Comparison of ENCODE assay signal across 10 mouse cellular contexts in genomic region chr3:88503881-88504746, GRCm38 (mm10). TPM values are rescaled to one million over a fixed set of nuclear protein-coding genes. Genes with fewer than 3 reads are reported as not detected.
DNase-seq lines count a peak whose midpoint lies in the region; ATAC-seq and TF ChIP-seq lines count a peak whose summit lies in the region.
"Had no signal": no experiment of that assay in that cellular context is flagged by ENCODE, and none has a peak within 500 bp of the region (broad histone marks: within the 10 kb centered on the region; RNA-seq: fewer than 3 reads in every experiment).

No protein-coding gene starts in this region.

- no peaks in the 10 kb centered on the region for H3K27me3 ChIP-seq in hindbrain, embryonic 15.5 days
- no peaks in the 10 kb centered on the region for H3K27me3 ChIP-seq in hindbrain, postnatal 0 days (ENCODE audit: insufficient read depth, low read length)
- peaks cover 14% of the 10 kb centered on the region for H3K27me3 ChIP-seq in E14TG2a.4 (ENCODE audit: insufficient read depth, low read length)
- no peaks in the 10 kb centered on the region for H3K27me3 ChIP-seq in embryonic facial prominence, embryonic 12.5 days
- H3K27me3 ChIP-seq in limb, embryonic 15.5 days = no peaks in the 10 kb centered on the region

- no peak overlapping the region for H3K9ac ChIP-seq in hindbrain, embryonic 15.5 days
- no peak overlapping the region for H3K9ac ChIP-seq in hindbrain, postnatal 0 days (replicated peaks; ENCODE audit: low read length)
- H3K9ac ChIP-seq in embryonic facial prominence, embryonic 12.5 days = no peak overlapping the region
- H3K9ac ChIP-seq in limb, embryonic 15.5 days = no peak overlapping the region

- H3K36me3 ChIP-seq in hindbrain, embryonic 15.5 days = no peaks in the 10 kb centered on the region
- H3K36me3 ChIP-seq in hindbrain, postnatal 0 days (ENCODE audit: insufficient read depth, low read length) = no peaks in the 10 kb centered on the region
- peaks cover 11% of the 10 kb centered on the region for H3K36me3 ChIP-seq in E14TG2a.4 (ENCODE audit: insufficient read depth, low read length)
- no peaks in the 10 kb centered on the region for H3K36me3 ChIP-seq in embryonic facial prominence, embryonic 12.5 days
- peaks cover 8% of the 10 kb centered on the region for H3K36me3 ChIP-seq in limb, embryonic 15.5 days

- peak overlapping the region; percentile 85; the same call in 1 of the 2 replicates for H3K27ac ChIP-seq in hindbrain, embryonic 15.5 days (replicated peaks)
- H3K27ac ChIP-seq in hindbrain, postnatal 0 days = no peak overlapping the region
- peak overlapping the region; percentile 89 for H3K27ac ChIP-seq in embryonic facial prominence, embryonic 12.5 days
- peak overlapping the region; percentile 98 for H3K27ac ChIP-seq in limb, embryonic 15.5 days

- peaks cover 31% of the 10 kb centered on the region for H3K4me1 ChIP-seq in hindbrain, embryonic 15.5 days (replicated peaks)
- H3K4me1 ChIP-seq in hindbrain, postnatal 0 days (ENCODE audit: insufficient read depth, low read length) = peaks cover 17% of the 10 kb centered on the region
- H3K4me1 ChIP-seq in E14TG2a.4 (replicated peaks; ENCODE audit: low read depth, low read length) = peaks cover 96% of the 10 kb centered on the region
- peaks cover 44% of the 10 kb centered on the region for H3K4me1 ChIP-seq in embryonic facial prominence, embryonic 12.5 days
- peaks cover 65% of the 10 kb centered on the region for H3K4me1 ChIP-seq in limb, embryonic 15.5 days

- H3K4me2 ChIP-seq in hindbrain, embryonic 15.5 days = peak overlapping the region; percentile 98; the same call in 1 of the 2 replicates
- H3K4me2 ChIP-seq in hindbrain, postnatal 0 days (ENCODE audit: low read depth, low read length) = no peak overlapping the region
- H3K4me2 ChIP-seq in embryonic facial prominence, embryonic 12.5 days (replicated peaks) = peak overlapping the region; percentile 98; the same call in 1 of the 2 replicates
- peak overlapping the region; percentile 69 for H3K4me2 ChIP-seq in limb, embryonic 15.5 days

- no peak overlapping the region for H3K4me3 ChIP-seq in hindbrain, embryonic 15.5 days
- no peak overlapping the region for H3K4me3 ChIP-seq in hindbrain, postnatal 0 days (ENCODE audit: low read length)
- peak overlapping the region; percentile 85; the same call in 1 of the 2 replicates for H3K4me3 ChIP-seq in E14TG2a.4 (replicated peaks; ENCODE audit: low read length)
- no peak overlapping the region for H3K4me3 ChIP-seq in embryonic facial prominence, embryonic 12.5 days
- H3K4me3 ChIP-seq in limb, embryonic 15.5 days = peak overlapping the region; percentile 82

- DNase-seq in hindbrain, postnatal 0 days (ENCODE audit: low spot score) = no peak
- DNase-seq in embryo, embryonic 11 days = no peak
- DNase-seq in yolk sac, embryonic 10.5 days (ENCODE audit: low spot score) = no peak
- DNase-seq in left cerebral cortex, adult 11 months (ENCODE audit: low spot score) = no peak

- no peaks in the 10 kb centered on the region for H3K9me3 ChIP-seq in hindbrain, embryonic 15.5 days
- no peaks in the 10 kb centered on the region for H3K9me3 ChIP-seq in hindbrain, postnatal 0 days (ENCODE audit: low read length)
- H3K9me3 ChIP-seq in E14TG2a.4 (ENCODE audit: low read length) = no peaks in the 10 kb centered on the region
- H3K9me3 ChIP-seq in embryonic facial prominence, embryonic 12.5 days = no peaks in the 10 kb centered on the region
- no peaks in the 10 kb centered on the region for H3K9me3 ChIP-seq in limb, embryonic 15.5 days

- no peak for TF ChIP-seq CTCF in hindbrain, postnatal 0 days (IDR thresholded peaks at IDR 0.05; ENCODE audit: low read depth)
- no peak for TF ChIP-seq CTCF in E14TG2a.4 (conservative IDR thresholded peaks at IDR 0.05; ENCODE audit: low read length)

- no peak for ATAC-seq in hindbrain, embryonic 15.5 days (ENCODE audit: low FRiP score, low read depth)
- no peak for ATAC-seq in hindbrain, postnatal 0 days
- ATAC-seq in embryonic facial prominence, embryonic 12.5 days (ENCODE audit: insufficient number of reproducible peaks, insufficient read depth, low FRiP score, low TSS enrichment) = no peak
- ATAC-seq in limb, embryonic 15.5 days (ENCODE audit: insufficient number of reproducible peaks, low FRiP score, low TSS enrichment, low read depth) = peak; percentile 22; the same call in 1 of the 2 replicates

- WGBS in hindbrain, embryonic 15.5 days = 49% methylated on average over 8 of the region's 8 CpGs
- 57% methylated on average over 8 of the region's 8 CpGs for WGBS in hindbrain, postnatal 0 days
- 23% methylated on average over 8 of the region's 8 CpGs for WGBS in embryonic facial prominence, embryonic 12.5 days
- WGBS in limb, embryonic 15.5 days = 21% methylated on average over 8 of the region's 8 CpGs

RNA-seq across cellular contexts. Expression of gene Lmna, which starts 5.6 kb away (rescaled TPM):
- 52.2 and 53.4 TPM in 2 replicates for polyA plus RNA-seq in hindbrain, embryonic 15.5 days (2015; fragmentation: Nextera tagmentation; extraction: Ambion mirVana)
- total RNA-seq in hindbrain, postnatal 0 days (2014; rRNA removed) = 59.7 and 60.8 TPM in 2 replicates
- 59.1 and 61.1 TPM in 2 replicates for polyA plus RNA-seq in hindbrain, postnatal 0 days (2015; fragmentation: Nextera tagmentation; extraction: Ambion mirVana)
- 109 and 113 TPM in 2 replicates for polyA plus RNA-seq in embryonic facial prominence, embryonic 12.5 days (2016; fragmentation: Nextera tagmentation; extraction: Ambion mirVana)
- polyA plus RNA-seq in limb, embryonic 15.5 days (2015; fragmentation: Nextera tagmentation; extraction: Ambion mirVana) = 635 and 751 TPM in 2 replicates

RNA-seq across cellular contexts. Expression of gene Mex3a, which starts 28.1 kb away (rescaled TPM):
- polyA plus RNA-seq in hindbrain, embryonic 15.5 days (2015; fragmentation: Nextera tagmentation; extraction: Ambion mirVana) = 26.4 and 28.6 TPM in 2 replicates
- total RNA-seq in hindbrain, postnatal 0 days (2014; rRNA removed) = 52.3 and 54.5 TPM in 2 replicates
- polyA plus RNA-seq in hindbrain, postnatal 0 days (2015; fragmentation: Nextera tagmentation; extraction: Ambion mirVana) = 13.9 and 15.3 TPM in 2 replicates
- polyA plus RNA-seq in embryonic facial prominence, embryonic 12.5 days (2016; fragmentation: Nextera tagmentation; extraction: Ambion mirVana) = 36.3 and 37.7 TPM in 2 replicates
- 17.6 and 21.0 TPM in 2 replicates for polyA plus RNA-seq in limb, embryonic 15.5 days (2015; fragmentation: Nextera tagmentation; extraction: Ambion mirVana)

RNA-seq across cellular contexts. Expression of gene Sema4a, which starts 43.1 kb away (rescaled TPM):
- 30.4 and 30.5 TPM in 2 replicates for polyA plus RNA-seq in hindbrain, embryonic 15.5 days (2015; fragmentation: Nextera tagmentation; extraction: Ambion mirVana)
- total RNA-seq in hindbrain, postnatal 0 days (2014; rRNA removed) = 39.4 and 45.2 TPM in 2 replicates
- 25.4 and 26.5 TPM in 2 replicates for polyA plus RNA-seq in hindbrain, postnatal 0 days (2015; fragmentation: Nextera tagmentation; extraction: Ambion mirVana)
- 7.5 and 9.0 TPM in 2 replicates for polyA plus RNA-seq in embryonic facial prominence, embryonic 12.5 days (2016; fragmentation: Nextera tagmentation; extraction: Ambion mirVana)
- polyA plus RNA-seq in limb, embryonic 15.5 days (2015; fragmentation: Nextera tagmentation; extraction: Ambion mirVana) = 23.1 and 24.5 TPM in 2 replicates

RNA-seq across cellular contexts. Expression of gene Rab25, which starts 44.0 kb away (rescaled TPM):
- 0.23 TPM in 1 of 2 replicates, not detected in the other for polyA plus RNA-seq in hindbrain, embryonic 15.5 days (2015; fragmentation: Nextera tagmentation; extraction: Ambion mirVana)
- total RNA-seq in hindbrain, postnatal 0 days (2014; rRNA removed) = not detected in 2 replicates
- 0.44 and 1.3 TPM in 2 replicates for polyA plus RNA-seq in hindbrain, postnatal 0 days (2015; fragmentation: Nextera tagmentation; extraction: Ambion mirVana)
- 4.0 and 5.5 TPM in 2 replicates for polyA plus RNA-seq in embryonic facial prominence, embryonic 12.5 days (2016; fragmentation: Nextera tagmentation; extraction: Ambion mirVana)
- 144 and 148 TPM in 2 replicates for polyA plus RNA-seq in limb, embryonic 15.5 days (2015; fragmentation: Nextera tagmentation; extraction: Ambion mirVana)
- total RNA-seq: adrenal gland, postnatal 14 days; monocyte, adult 5-6 weeks had no signal

RNA-seq across cellular contexts. Expression of gene Lamtor2, which starts 48.8 kb away (rescaled TPM):
- 201 and 205 TPM in 2 replicates for polyA plus RNA-seq in hindbrain, embryonic 15.5 days (2015; fragmentation: Nextera tagmentation; extraction: Ambion mirVana)
- total RNA-seq in hindbrain, postnatal 0 days (2014; rRNA removed) = 45.1 and 59.2 TPM in 2 replicates
- polyA plus RNA-seq in hindbrain, postnatal 0 days (2015; fragmentation: Nextera tagmentation; extraction: Ambion mirVana) = 189 and 198 TPM in 2 replicates
- polyA plus RNA-seq in embryonic facial prominence, embryonic 12.5 days (2016; fragmentation: Nextera tagmentation; extraction: Ambion mirVana) = 144 and 146 TPM in 2 replicates
- polyA plus RNA-seq in limb, embryonic 15.5 days (2015; fragmentation: Nextera tagmentation; extraction: Ambion mirVana) = 194 and 207 TPM in 2 replicates

Comparison
In these comparisons a context has a peak if more than half of its experiments do, and no peak if none do; other contexts are left out.
1. H3K4me3 ChIP-seq: peak in E14TG2a.4 (single experiment) and limb, embryonic 15.5 days (single experiment); none in hindbrain, embryonic 15.5 days (single experiment), hindbrain, postnatal 0 days (single experiment) and embryonic facial prominence, embryonic 12.5 days (single experiment).